Mouse (Mus musculus): ENCODE data around the gene Cdc14a.

Gene Cdc14a

GRCm38 (mm10) chr3:116423353-116424159 is at the start of gene Cdc14a:
Gene Cdc14a, minus strand, starts transcription at chr3:116424032.
- DNase-seq (ENCODE audit: extremely low spot score, low read depth, low spot score) = peak; percentile 56

GRCm38 (mm10) chr3:116465709-116466108 is 41.9 kb upstream of the Cdc14a start:
- no peak for DNase-seq (ENCODE audit: extremely low spot score, low read depth, low spot score)

- DNase-seq (ENCODE audit: extremely low spot score, low read depth, low spot score) = no peak
Observed at GRCm38 (mm10) chr3:116464318-116464717, 40.5 kb upstream of the Cdc14a start.

GRCm38 (mm10) chr3:116461053-116461452 is 37.2 kb upstream of the Cdc14a start:
- no peak for DNase-seq (ENCODE audit: extremely low spot score, low read depth, low spot score)

GRCm38 (mm10) chr3:116454529-116454928 is 30.7 kb upstream of the Cdc14a start:
- DNase-seq (ENCODE audit: extremely low spot score, low read depth, low spot score) = no peak

GRCm38 (mm10) chr3:116450741-116451140 is 26.9 kb upstream of the Cdc14a start:
- DNase-seq (ENCODE audit: extremely low spot score, low read depth, low spot score) = no peak

- no peak for DNase-seq (ENCODE audit: extremely low spot score, low read depth, low spot score)
Observed at GRCm38 (mm10) chr3:116444327-116444726, 20.5 kb upstream of the Cdc14a start.

GRCm38 (mm10) chr3:116442788-116443187 is 19.0 kb upstream of the Cdc14a start:
- DNase-seq (ENCODE audit: extremely low spot score, low read depth, low spot score) = no peak

- DNase-seq (ENCODE audit: extremely low spot score, low read depth, low spot score) = no peak
Observed at GRCm38 (mm10) chr3:116441518-116442205, 17.8 kb upstream of the Cdc14a start.

- no peak for DNase-seq (ENCODE audit: extremely low spot score, low read depth, low spot score)
Observed at GRCm38 (mm10) chr3:116440066-116440997, 16.5 kb upstream of the Cdc14a start.

- DNase-seq (ENCODE audit: extremely low spot score, low read depth, low spot score) = no peak
Observed at GRCm38 (mm10) chr3:116436811-116437601, 13.2 kb upstream of the Cdc14a start.

- no peak for DNase-seq (ENCODE audit: extremely low spot score, low read depth, low spot score)
Observed at GRCm38 (mm10) chr3:116436113-116436512, 12.3 kb upstream of the Cdc14a start.

GRCm38 (mm10) chr3:116434757-116435156 is 10.9 kb upstream of the Cdc14a start:
- no peak for DNase-seq (ENCODE audit: extremely low spot score, low read depth, low spot score)

GRCm38 (mm10) chr3:116425901-116426300 is 2.1 kb upstream of the Cdc14a start:
- no peak for DNase-seq (ENCODE audit: extremely low spot score, low read depth, low spot score)

GRCm38 (mm10) chr3:116424973-116425284 is 1.1 kb upstream of the Cdc14a start:
- peak; percentile 85 for DNase-seq (ENCODE audit: extremely low spot score, low read depth, low spot score)

- peak; percentile 30 for DNase-seq (ENCODE audit: extremely low spot score, low read depth, low spot score)
Observed at GRCm38 (mm10) chr3:116424160-116424972, 534 bp upstream of the Cdc14a start.

- DNase-seq (ENCODE audit: extremely low spot score, low read depth, low spot score) = no peak
Observed at GRCm38 (mm10) chr3:116422795-116423352, 958 bp downstream of the Cdc14a start.

GRCm38 (mm10) chr3:116422074-116422473 is 1.8 kb downstream of the Cdc14a start:
- DNase-seq (ENCODE audit: extremely low spot score, low read depth, low spot score) = no peak

GRCm38 (mm10) chr3:116421121-116421520 is 2.7 kb downstream of the Cdc14a start:
- no peak for DNase-seq (ENCODE audit: extremely low spot score, low read depth, low spot score)

Measured in hindlimb bud, embryonic 11.5 days (tissue).